Mouse (Mus musculus) kidney, adult 9 months (tissue): ENCODE results near the gene Dnajc4.

Source experiments
- DNase-seq: peaks from one replicate; pipeline ENCODE4 v3.0.0; 2022

Gene Dnajc4

GRCm38 (mm10) chr19:6994489-6994888 is 2.1 kb upstream of the Dnajc4 start:
- peak; percentile 13 for DNase-seq

- no peak for DNase-seq
These were observed 1.6 kb upstream of the Dnajc4 start for GRCm38 (mm10) chr19:6994002-6994401.

- no peak for DNase-seq
These were observed 819 bp upstream of the Dnajc4 start for GRCm38 (mm10) chr19:6993011-6993770.

- peak; percentile 12 for DNase-seq
These were observed 1.2 kb downstream of the Dnajc4 start for GRCm38 (mm10) chr19:6991166-6991565.

GRCm38 (mm10) chr19:6990712-6991111 is 1.7 kb downstream of the Dnajc4 start:
- DNase-seq: peak; percentile 7

- DNase-seq: peak; percentile 23
These were observed 3.1 kb downstream of the Dnajc4 start for GRCm38 (mm10) chr19:6989251-6989650.

- no peak for DNase-seq
These were observed 4.5 kb downstream of the Dnajc4 start for GRCm38 (mm10) chr19:6987904-6988285.

- peak; percentile 69 for DNase-seq
These were observed 5.1 kb downstream of the Dnajc4 start, which contains the start of gene Vegfb for GRCm38 (mm10) chr19:6987061-6987903. Vegfb (minus strand) TSS chr19:6987651.

GRCm38 (mm10) chr19:6985951-6986708 is 6.2 kb downstream of the Dnajc4 start:
- peak; percentile 25 for DNase-seq

GRCm38 (mm10) chr19:6985300-6985699 is 7.1 kb downstream of the Dnajc4 start:
- no peak for DNase-seq

GRCm38 (mm10) chr19:6983621-6984020 is 8.8 kb downstream of the Dnajc4 start:
- DNase-seq: no peak

GRCm38 (mm10) chr19:6981465-6981864 is 10.9 kb downstream of the Dnajc4 start:
- DNase-seq: no peak

GRCm38 (mm10) chr19:6980381-6981093 is 11.8 kb downstream of the Dnajc4 start, which contains the start of gene Fkbp2:
Fkbp2 (minus strand) TSS chr19:6980501.
- peak; percentile 99 for DNase-seq

- DNase-seq: peak; percentile 100
These were observed 12.6 kb downstream of the Dnajc4 start for GRCm38 (mm10) chr19:6979486-6980380.

GRCm38 (mm10) chr19:6979001-6979479 is 13.3 kb downstream of the Dnajc4 start:
- peak; percentile 68 for DNase-seq

GRCm38 (mm10) chr19:6978639-6978974 is 13.8 kb downstream of the Dnajc4 start:
- DNase-seq: no peak

GRCm38 (mm10) chr19:6977759-6978638 is 14.4 kb downstream of the Dnajc4 start:
- DNase-seq: no peak

GRCm38 (mm10) chr19:6975537-6976521 is 16.5 kb downstream of the Dnajc4 start, which contains the start of gene Plcb3:
Plcb3 (minus strand) TSS chr19:6976470.
- DNase-seq: peak; percentile 71
